Mouse (Mus musculus) ES-E14 (cell line): ENCODE data around the gene Twf2. TPM values are rescaled to one million over a fixed set of nuclear protein-coding genes. Genes with fewer than 3 reads are reported as not detected.

Source experiments
- DNase-seq: peaks from one replicate; pipeline ENCODE4 v3.0.0-alpha.2; 2013; ENCODE audit warnings: low read depth, low spot score
- H3K27ac ChIP-seq: 2 replicates; pipeline ENCODE4 v1.5.1; 2012; ENCODE audit warnings: low read depth, mild to moderate bottlenecking, low read length, moderate library complexity, mixed read lengths; ENCODE audit not compliant: poor library complexity, insufficient read depth, severe bottlenecking
- H3K36me3 ChIP-seq: 2 replicates; pipeline ENCODE4 v1.6.1; 2012; ENCODE audit warnings: mild to moderate bottlenecking, low read length, moderate library complexity, mixed read lengths; ENCODE audit not compliant: control insufficient read depth, poor library complexity, insufficient read depth, severe bottlenecking
- H3K4me1 ChIP-seq, 2 experiments: fragments of 150-350 bp in 1 of 2; sonication (generic) in 1 of 2; 2 replicates each; pipeline ENCODE4 v1.6.1; 2012; ENCODE audit warnings: low read length in 2 of 2, mild to moderate bottlenecking in 1 of 2, mixed read lengths in 1 of 2; ENCODE audit not compliant: control insufficient read depth in 2 of 2, insufficient read depth in 2 of 2, poor library complexity in 1 of 2
- H3K4me3 ChIP-seq, 2 experiments: fragments of 150-350 bp in 1 of 2; sonication (generic) in 1 of 2; 2 replicates each; pipeline ENCODE4 v1.5.1; 2012; ENCODE audit warnings: low read length in 2 of 2, low read depth in 1 of 2, mild to moderate bottlenecking in 1 of 2, mixed read lengths in 1 of 2; ENCODE audit not compliant: insufficient read depth in 1 of 2, poor library complexity in 1 of 2, severe bottlenecking in 1 of 2
- H3K9ac ChIP-seq: 2 replicates; pipeline ENCODE4 v1.6.1; 2012; ENCODE audit warnings: low read depth, mild to moderate bottlenecking, low read length, mixed read lengths; ENCODE audit not compliant: poor library complexity, insufficient read depth, severe bottlenecking
- H3K9me3 ChIP-seq: fragments of 150-350 bp; sonication (generic); 2 replicates; pipeline ENCODE4 v1.6.1; 2012; ENCODE audit warnings: low read depth, mild to moderate bottlenecking, low read length; ENCODE audit not compliant: control insufficient read depth, insufficient read depth
- CHD2 ChIP-seq: IDR thresholded peaks from 2 replicates; pipeline ENCODE4 v1.6.1; 2014; ENCODE audit warnings: mild to moderate bottlenecking, low read depth, low read length, inconsistent platforms
- HCFC1 ChIP-seq: IDR thresholded peaks from 2 replicates; pipeline ENCODE4 v1.6.1; 2012; ENCODE audit warnings: low read length, inconsistent platforms, borderline replicate concordance; ENCODE audit not compliant: insufficient read depth
- MAFK ChIP-seq: IDR thresholded peaks from 2 replicates; pipeline ENCODE4 v1.6.1; 2014; ENCODE audit warnings: mild to moderate bottlenecking, low read depth, low read length, inconsistent platforms; ENCODE audit not compliant: insufficient read depth
- ZC3H11A ChIP-seq: IDR thresholded peaks from 2 replicates; pipeline ENCODE4 v1.6.1; 2012; ENCODE audit warnings: low read depth, mild to moderate bottlenecking, inconsistent platforms, low read length, borderline replicate concordance
- ZNF384 ChIP-seq: IDR thresholded peaks from 2 replicates; pipeline ENCODE4 v1.6.1; 2012; ENCODE audit warnings: low read depth, low read length, inconsistent platforms
- in situ Hi-C, 2 experiments: fragments of 600-800 bp; cut with MboI; formaldehyde crosslinking; loops; one replicate each; pipeline ENCODE4 v1.15.1; 2025; ENCODE audit warnings: low sequenced_read_pairs in 2 of 2, inconsistent platforms in 1 of 2; ENCODE audit not compliant: unreplicated experiment in 2 of 2
- total RNA-seq: library from RNA; depleted of rRNA; stranded (reverse); fragments of 300-350 nt; gene quantifications from 2 replicates; pipeline ENCODE4 v1.2.3, GENCODE M21; 2012

Twf2 gene
- total RNA-seq, 1 experiment: 139 TPM

DNA sequence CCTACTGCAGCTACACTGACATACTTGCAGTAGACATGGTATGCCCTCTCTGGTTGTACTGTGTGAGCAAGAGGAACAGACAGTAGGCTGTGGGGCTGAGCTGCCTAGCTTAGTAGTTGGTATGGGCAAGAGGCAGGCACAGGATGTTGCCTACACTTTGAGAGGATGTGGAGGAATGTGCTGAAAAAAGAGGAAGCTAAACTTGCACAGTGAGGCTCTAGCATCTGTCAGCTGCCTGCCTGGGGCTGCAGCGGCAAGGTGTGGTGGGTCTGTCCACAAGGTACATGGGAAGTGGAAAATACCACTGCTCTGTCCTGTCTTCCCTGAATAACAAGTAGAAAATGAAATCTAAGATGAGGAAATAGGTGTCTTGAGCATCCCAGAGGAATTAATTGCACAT lies 9.9 kb upstream of the Twf2 start:
- Histone ChIP-seq H3K9ac (no peak overlapping the region), H3K4me1 (peaks cover 0 to 3% of the 10 kb centered on the region in 2 experiments; a peak in 1 of 4 replicates), H3K9me3 (no peaks in the 10 kb centered on the region), H3K4me3 (no peak overlapping the region), H3K36me3 (peaks cover 61% of the 10 kb centered on the region), H3K27ac (no peak overlapping the region)
- in situ Hi-C loops: no loop called here
- no peak for TF ChIP-seq ZNF384
- TF ChIP-seq MAFK: no peak
- no peak for TF ChIP-seq HCFC1
- no peak for TF ChIP-seq CHD2
- TF ChIP-seq ZC3H11A: no peak
- no peak for DNase-seq

DNA sequence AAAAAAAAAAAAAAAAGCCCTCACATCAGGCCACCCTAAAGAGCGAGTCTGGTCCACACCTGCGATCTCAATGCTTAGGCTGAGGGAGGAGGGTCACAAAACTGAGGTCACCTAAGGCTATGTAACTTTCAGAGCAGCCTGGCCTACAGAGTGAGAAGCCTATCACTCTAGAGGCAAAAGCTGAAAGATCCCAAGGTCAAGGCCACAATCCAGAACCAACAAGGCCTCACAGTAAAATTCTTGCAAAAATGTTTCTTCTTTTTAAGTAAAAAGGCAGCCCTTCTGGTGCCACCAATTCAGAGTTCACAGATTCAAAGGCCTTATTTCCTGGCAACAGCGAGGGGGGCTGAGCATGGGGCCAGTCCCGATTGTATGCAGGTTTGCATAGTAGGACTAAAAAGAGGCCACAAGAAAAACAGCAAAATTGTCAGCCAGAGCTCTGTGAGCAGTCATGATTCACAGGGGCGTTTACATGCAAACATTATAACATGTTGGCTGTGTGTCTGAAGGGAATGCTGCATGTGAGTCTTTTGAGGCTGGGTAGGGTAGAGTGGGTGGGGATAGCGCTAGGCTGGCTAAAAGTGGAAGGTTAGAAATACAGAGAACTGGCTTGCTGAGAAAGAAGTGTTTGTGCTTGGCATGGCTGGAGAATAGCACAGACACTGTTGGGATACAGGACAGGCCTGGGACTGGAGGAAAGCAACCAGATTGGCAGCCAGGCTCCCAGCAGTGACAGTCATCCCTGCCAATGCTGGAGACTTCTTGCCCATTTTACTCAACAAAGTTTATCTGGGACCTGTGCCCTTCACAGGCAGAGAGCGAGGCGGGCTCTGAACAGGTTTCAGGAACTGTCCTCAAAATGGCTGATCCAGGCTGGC lies 8.7 kb upstream of the Twf2 start:
- TF ChIP-seq CHD2 (no peak), ZC3H11A (no peak), ZNF384 (no peak), HCFC1 (no peak), MAFK (no peak)
- no peak overlapping the region for H3K4me3 ChIP-seq
- peaks cover 52% of the 10 kb centered on the region for H3K36me3 ChIP-seq
- no peaks in the 10 kb centered on the region for H3K9me3 ChIP-seq
- no peak for DNase-seq
- in situ Hi-C loops: no loop called here
- H3K4me1 ChIP-seq: peaks cover 0 to 3% of the 10 kb centered on the region in 2 experiments; a peak in 1 of 4 replicates
- no peak overlapping the region for H3K9ac ChIP-seq
- H3K27ac ChIP-seq: no peak overlapping the region

- no peak for TF ChIP-seq CHD2
- TF ChIP-seq HCFC1: no peak
- no peak for TF ChIP-seq ZC3H11A
- no peak for TF ChIP-seq MAFK
- TF ChIP-seq ZNF384: no peak
- no peak for DNase-seq
- no peak overlapping the region for H3K9ac ChIP-seq
- in situ Hi-C loops: no loop called here
- peaks cover 39% of the 10 kb centered on the region for H3K36me3 ChIP-seq
- H3K4me3 ChIP-seq: no peak overlapping the region
- H3K9me3 ChIP-seq: no peaks in the 10 kb centered on the region
- no peak overlapping the region for H3K27ac ChIP-seq
- peaks cover 0 to 8% of the 10 kb centered on the region in 2 experiments; a peak in 1 of 4 replicates for H3K4me1 ChIP-seq
These were observed 7.2 kb upstream of the Twf2 start for GRCm38 (mm10) chr9:106195693-106196092.

DNA sequence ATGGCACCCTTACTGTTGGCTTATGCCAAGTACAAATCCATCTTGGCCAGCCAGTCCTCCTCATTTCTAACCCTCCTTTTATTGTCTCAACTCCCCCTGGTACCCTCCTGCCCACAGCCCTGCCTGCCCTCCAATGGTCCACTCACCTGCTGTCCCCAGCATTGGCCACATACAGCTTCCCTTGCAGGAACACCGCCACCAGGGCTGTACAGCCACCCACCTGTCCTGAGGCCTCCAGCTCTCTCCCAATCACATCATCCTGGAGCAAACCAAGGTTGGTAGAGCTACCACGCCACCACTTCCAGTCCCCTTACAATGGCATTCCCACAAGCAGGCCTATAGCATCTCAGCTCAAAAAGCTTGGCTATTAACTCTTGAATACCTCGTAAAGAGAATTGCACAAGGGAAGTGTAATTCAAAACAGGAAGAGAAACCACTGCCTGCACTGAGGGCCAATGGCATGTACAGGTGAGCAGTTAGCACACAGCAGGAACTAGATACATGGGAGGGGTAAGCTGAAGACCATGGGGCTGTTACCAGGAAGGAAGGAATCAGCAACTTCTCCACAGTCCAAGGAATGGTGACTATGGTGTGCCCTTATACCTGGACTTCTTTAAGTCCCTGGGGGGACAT lies 5.7 kb upstream of the Twf2 start:
- H3K9ac ChIP-seq: no peak overlapping the region
- in situ Hi-C loops: no loop called here
- H3K36me3 ChIP-seq: peaks cover 30% of the 10 kb centered on the region
- no peaks in the 10 kb centered on the region for H3K9me3 ChIP-seq
- no peak for DNase-seq
- no peak for TF ChIP-seq ZNF384
- no peak for TF ChIP-seq ZC3H11A
- TF ChIP-seq CHD2: no peak
- TF ChIP-seq MAFK: no peak
- no peak for TF ChIP-seq HCFC1
- H3K4me1 ChIP-seq: peaks cover 0 to 8% of the 10 kb centered on the region in 2 experiments; a peak in 1 of 4 replicates
- no peak overlapping the region for H3K4me3 ChIP-seq
- no peak overlapping the region for H3K27ac ChIP-seq
